Mouse (Mus musculus): ENCODE results near the gene Scn4b.

The Scn4b gene

GRCm38 (mm10) chr9:45189661-45190174 is 51.5 kb downstream of the Scn4b start:
- no peak for DNase-seq

- DNase-seq: no peak
These were observed 57.3 kb downstream of the Scn4b start for GRCm38 (mm10) chr9:45195468-45195867.

GRCm38 (mm10) chr9:45196125-45196830 is 58.1 kb downstream of the Scn4b start:
- no peak for DNase-seq

- no peak for DNase-seq
These were observed 59.4 kb downstream of the Scn4b start for GRCm38 (mm10) chr9:45197549-45197948.

GRCm38 (mm10) chr9:45201319-45201947 is 63.2 kb downstream of the Scn4b start:
- no peak for DNase-seq

- no peak for DNase-seq
These were observed 64.0 kb downstream of the Scn4b start for GRCm38 (mm10) chr9:45202021-45202798.

Measured in cerebellum, postnatal 36 days (tissue).